Mouse (Mus musculus): Measurements from ENCODE around the gene 9930021J03Rik. TPM values are rescaled to one million over a fixed set of nuclear protein-coding genes. Genes with fewer than 3 reads are reported as not detected.

Gene 9930021J03Rik
- polyA plus RNA-seq, 1 experiment: 7.4 TPM

DNA sequence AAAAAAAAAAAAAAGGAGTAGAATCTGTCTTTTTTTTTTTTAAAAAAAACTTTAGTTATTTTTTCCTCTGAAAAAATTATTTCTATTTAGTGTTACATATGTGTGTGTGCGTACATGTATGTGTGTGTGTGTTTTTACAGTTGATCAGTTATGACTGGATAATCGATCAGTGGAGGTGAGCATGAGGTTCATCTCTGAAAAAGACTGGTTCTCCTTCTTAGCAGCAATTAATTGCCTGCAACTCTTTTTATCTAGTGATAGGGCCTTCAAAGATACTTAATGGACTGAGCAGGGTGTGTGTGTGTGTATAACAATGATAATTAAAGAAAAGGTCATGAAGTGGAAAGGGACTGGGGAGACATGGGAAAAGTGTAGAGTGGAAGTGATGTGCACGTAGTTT is 54.8 kb downstream of the 9930021J03Rik start:
- WGBS: 95% methylated on average over 3 of the region's 3 CpGs
- DNase-seq: no peak
- Histone ChIP-seq H3K27me3 (replicated peaks; ENCODE audit: control insufficient read depth, insufficient read depth, low read length) (no peaks in the 10 kb centered on the region), H3K4me1 (ENCODE audit: control insufficient read depth, insufficient read depth, low read length) (no peaks in the 10 kb centered on the region), H3K36me3 (ENCODE audit: control insufficient read depth, insufficient read depth, low read length) (no peaks in the 10 kb centered on the region; the same call in 1 of the 2 replicates), H3K27ac (ENCODE audit: insufficient read depth, low read depth, low read length) (no peak overlapping the region), H3K4me3 (ENCODE audit: insufficient read depth, low read depth, low read length) (no peak overlapping the region)
- TF ChIP-seq POLR2A (IDR thresholded peaks at IDR 0.05; ENCODE audit: low read depth, low read length): no peak
- TF ChIP-seq CTCF (conservative IDR thresholded peaks at IDR 0.05; ENCODE audit: insufficient read depth, insufficient read length, low read depth, low read length): no peak

DNA sequence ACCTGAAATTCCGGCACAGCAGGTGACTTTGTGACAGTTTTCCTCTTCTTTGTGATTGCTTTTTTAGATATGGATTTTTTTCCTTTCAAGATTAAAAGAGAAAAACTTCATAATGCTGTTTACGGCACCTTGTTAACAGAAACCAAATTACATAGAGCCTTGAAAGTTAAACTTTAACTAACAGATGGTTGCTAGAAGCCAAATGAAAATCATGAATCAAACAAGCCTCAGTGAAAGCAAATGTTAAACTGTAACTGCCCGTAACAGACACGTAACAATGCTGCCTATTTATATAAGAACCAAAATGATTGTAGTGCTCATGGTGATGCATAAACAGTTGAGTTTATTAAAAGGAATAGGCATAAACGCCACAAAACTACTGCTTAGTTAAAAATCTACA is 62.3 kb downstream of the 9930021J03Rik start:
- DNase-seq: peak; percentile 68
- Histone ChIP-seq H3K36me3 (ENCODE audit: control insufficient read depth, insufficient read depth, low read length) (no peaks in the 10 kb centered on the region), H3K4me3 (ENCODE audit: insufficient read depth, low read depth, low read length) (peak overlapping the region; percentile 33; the same call in 1 of the 2 replicates), H3K27ac (ENCODE audit: insufficient read depth, low read depth, low read length) (no peak overlapping the region; the same call in 1 of the 2 replicates), H3K27me3 (replicated peaks; ENCODE audit: control insufficient read depth, insufficient read depth, low read length) (no peaks in the 10 kb centered on the region), H3K4me1 (ENCODE audit: control insufficient read depth, insufficient read depth, low read length) (no peaks in the 10 kb centered on the region; the same call in 1 of the 2 replicates)
- WGBS: 35% methylated on average over 5 of the region's 5 CpGs
- no peak for TF ChIP-seq CTCF (conservative IDR thresholded peaks at IDR 0.05; ENCODE audit: insufficient read depth, insufficient read length, low read depth, low read length)
- TF ChIP-seq POLR2A (IDR thresholded peaks at IDR 0.05; ENCODE audit: low read depth, low read length): no peak

DNA sequence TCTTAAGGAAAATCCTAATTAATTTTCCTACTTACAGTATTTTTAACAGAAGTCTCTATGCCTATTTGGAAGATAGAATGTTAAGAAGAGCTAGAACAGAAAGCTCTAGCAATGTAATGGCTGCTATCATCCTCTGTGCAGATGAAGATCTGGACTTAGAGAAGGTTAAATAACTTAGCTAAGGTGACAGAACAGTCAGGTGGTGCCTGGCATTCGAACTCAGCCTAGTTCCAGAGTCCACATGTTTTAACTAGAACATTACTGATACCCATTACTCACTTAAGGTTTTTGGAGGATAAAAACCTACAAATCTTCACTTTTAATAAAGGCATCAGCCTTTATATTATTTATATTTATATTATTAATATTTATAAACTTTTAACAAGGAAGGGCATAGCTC is 65.1 kb downstream of the 9930021J03Rik start:
- WGBS: 33% methylated on average over 1 of the region's 1 CpGs
- DNase-seq: peak; percentile 64
- H3K36me3 ChIP-seq (ENCODE audit: control insufficient read depth, insufficient read depth, low read length): no peaks in the 10 kb centered on the region
- no peak overlapping the region for H3K27ac ChIP-seq (ENCODE audit: insufficient read depth, low read depth, low read length)
- H3K4me1 ChIP-seq (ENCODE audit: control insufficient read depth, insufficient read depth, low read length): no peaks in the 10 kb centered on the region; the same call in 1 of the 2 replicates
- no peak overlapping the region for H3K4me3 ChIP-seq (ENCODE audit: insufficient read depth, low read depth, low read length)
- no peaks in the 10 kb centered on the region for H3K27me3 ChIP-seq (replicated peaks; ENCODE audit: control insufficient read depth, insufficient read depth, low read length)
- TF ChIP-seq POLR2A (IDR thresholded peaks at IDR 0.05; ENCODE audit: low read depth, low read length) (no peak), CTCF (conservative IDR thresholded peaks at IDR 0.05; ENCODE audit: insufficient read depth, insufficient read length, low read depth, low read length) (no peak)

DNA sequence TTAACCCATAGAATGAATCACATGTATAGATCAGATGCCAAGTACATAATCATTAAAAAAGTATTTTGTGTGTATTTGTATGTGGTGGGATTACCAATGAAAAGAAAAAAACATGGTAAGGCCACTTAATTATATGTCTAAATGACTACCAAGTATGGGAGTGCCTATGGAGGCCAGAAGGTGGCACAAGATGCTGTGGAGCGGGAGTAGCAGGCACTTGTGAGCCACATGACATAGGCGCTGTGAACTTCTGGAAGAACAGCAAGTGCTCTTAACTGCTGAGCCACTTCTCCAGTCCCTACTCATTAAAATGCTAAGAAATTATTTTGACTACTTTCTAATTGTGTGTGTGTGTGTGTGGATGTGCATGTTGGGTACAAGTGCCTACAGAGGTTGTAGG is 66.2 kb downstream of the 9930021J03Rik start:
- Histone ChIP-seq H3K27ac (ENCODE audit: insufficient read depth, low read depth, low read length) (no peak overlapping the region), H3K36me3 (ENCODE audit: control insufficient read depth, insufficient read depth, low read length) (no peaks in the 10 kb centered on the region), H3K4me1 (ENCODE audit: control insufficient read depth, insufficient read depth, low read length) (no peaks in the 10 kb centered on the region; the same call in 1 of the 2 replicates), H3K27me3 (replicated peaks; ENCODE audit: control insufficient read depth, insufficient read depth, low read length) (no peaks in the 10 kb centered on the region), H3K4me3 (ENCODE audit: insufficient read depth, low read depth, low read length) (no peak overlapping the region)
- DNase-seq: peak; percentile 17
- WGBS: 82% methylated on average over 2 of the region's 2 CpGs
- TF ChIP-seq POLR2A (IDR thresholded peaks at IDR 0.05; ENCODE audit: low read depth, low read length): no peak
- peak; percentile 35; the same call in 1 of the 2 replicates for TF ChIP-seq CTCF (conservative IDR thresholded peaks at IDR 0.05; ENCODE audit: insufficient read depth, insufficient read length, low read depth, low read length)

DNA sequence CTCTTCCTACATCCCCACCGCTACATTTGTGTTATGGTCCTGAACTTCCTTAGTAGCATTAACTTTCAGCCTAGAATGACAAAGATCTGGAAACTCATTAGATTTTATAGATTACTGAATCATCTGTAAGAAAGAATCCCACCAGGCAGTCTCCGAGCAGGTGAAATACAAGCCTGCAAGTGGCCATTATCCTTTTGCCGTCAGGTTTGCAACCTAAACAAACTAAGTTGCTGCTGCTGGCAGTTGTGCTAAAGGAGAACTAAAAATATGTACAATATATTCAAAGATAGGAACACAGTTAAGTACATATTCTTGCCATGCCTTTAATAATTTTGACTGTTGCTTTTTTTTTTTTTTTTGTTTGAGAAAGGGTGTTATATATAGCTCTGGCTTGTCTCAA is 70.4 kb downstream of the 9930021J03Rik start:
- Histone ChIP-seq H3K4me1 (ENCODE audit: control insufficient read depth, insufficient read depth, low read length) (no peaks in the 10 kb centered on the region; the same call in 1 of the 2 replicates), H3K4me3 (ENCODE audit: insufficient read depth, low read depth, low read length) (no peak overlapping the region), H3K36me3 (ENCODE audit: control insufficient read depth, insufficient read depth, low read length) (no peaks in the 10 kb centered on the region), H3K27me3 (replicated peaks; ENCODE audit: control insufficient read depth, insufficient read depth, low read length) (no peaks in the 10 kb centered on the region), H3K27ac (ENCODE audit: insufficient read depth, low read depth, low read length) (no peak overlapping the region)
- 91% methylated on average over 3 of the region's 3 CpGs for WGBS
- TF ChIP-seq POLR2A (IDR thresholded peaks at IDR 0.05; ENCODE audit: low read depth, low read length) (no peak), CTCF (conservative IDR thresholded peaks at IDR 0.05; ENCODE audit: insufficient read depth, insufficient read length, low read depth, low read length) (no peak)
- DNase-seq: no peak

DNA sequence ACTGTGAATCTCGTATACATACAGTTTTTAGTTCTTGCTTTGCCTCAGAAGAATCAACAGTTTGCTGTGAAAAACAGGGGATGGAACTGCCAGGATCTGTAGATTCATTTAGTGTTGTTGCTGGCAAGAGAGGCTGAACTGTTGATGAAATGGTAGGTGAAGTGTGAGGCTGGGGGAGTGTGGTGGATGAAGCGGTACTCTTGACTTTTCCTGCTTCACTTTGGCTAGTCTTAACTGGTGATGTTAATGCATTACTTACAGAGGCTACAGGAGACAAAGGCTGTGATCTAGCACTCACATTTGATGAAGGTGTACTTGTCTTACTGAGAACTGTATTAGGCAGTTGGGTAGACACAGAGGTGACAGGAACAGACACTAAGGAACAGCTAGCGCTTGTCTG is 87.3 kb downstream of the 9930021J03Rik start:
- Histone ChIP-seq H3K27me3 (replicated peaks; ENCODE audit: control insufficient read depth, insufficient read depth, low read length) (no peaks in the 10 kb centered on the region), H3K4me1 (ENCODE audit: control insufficient read depth, insufficient read depth, low read length) (no peaks in the 10 kb centered on the region), H3K4me3 (ENCODE audit: insufficient read depth, low read depth, low read length) (no peak overlapping the region), H3K27ac (ENCODE audit: insufficient read depth, low read depth, low read length) (no peak overlapping the region), H3K36me3 (ENCODE audit: control insufficient read depth, insufficient read depth, low read length) (peaks cover 2% of the 10 kb centered on the region)
- no peak for TF ChIP-seq CTCF (conservative IDR thresholded peaks at IDR 0.05; ENCODE audit: insufficient read depth, insufficient read length, low read depth, low read length)
- TF ChIP-seq POLR2A (IDR thresholded peaks at IDR 0.05; ENCODE audit: low read depth, low read length): no peak
- 97% methylated on average over 3 of the region's 3 CpGs for WGBS
- DNase-seq: no peak

DNA sequence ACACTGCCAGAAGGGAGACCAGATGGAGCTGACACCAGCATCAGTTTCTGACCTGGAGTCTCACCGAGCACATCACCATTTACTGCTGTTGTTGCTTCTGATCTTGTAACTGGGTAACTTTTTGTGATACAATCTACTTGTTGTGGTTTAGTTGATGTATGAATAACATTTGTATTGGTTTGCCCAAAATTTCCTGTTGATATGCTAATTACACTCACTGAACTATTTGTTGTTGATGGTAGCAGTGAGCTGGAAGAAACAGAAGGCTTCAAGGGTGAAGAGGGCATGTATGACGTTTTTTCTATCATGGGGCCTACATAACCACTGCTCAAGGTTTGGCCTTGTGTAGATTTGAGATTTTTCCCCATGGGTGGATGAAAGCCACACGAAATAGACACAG is 87.9 kb downstream of the 9930021J03Rik start:
- WGBS: 83% methylated on average over 3 of the region's 3 CpGs
- no peak for DNase-seq
- Histone ChIP-seq H3K4me1 (ENCODE audit: control insufficient read depth, insufficient read depth, low read length) (no peaks in the 10 kb centered on the region), H3K27ac (ENCODE audit: insufficient read depth, low read depth, low read length) (no peak overlapping the region), H3K4me3 (ENCODE audit: insufficient read depth, low read depth, low read length) (no peak overlapping the region), H3K27me3 (replicated peaks; ENCODE audit: control insufficient read depth, insufficient read depth, low read length) (no peaks in the 10 kb centered on the region), H3K36me3 (ENCODE audit: control insufficient read depth, insufficient read depth, low read length) (peaks cover 2% of the 10 kb centered on the region)
- TF ChIP-seq POLR2A (IDR thresholded peaks at IDR 0.05; ENCODE audit: low read depth, low read length) (no peak), CTCF (conservative IDR thresholded peaks at IDR 0.05; ENCODE audit: insufficient read depth, insufficient read length, low read depth, low read length) (no peak)
